Mouse (Mus musculus) liver, embryonic 15.5 days (tissue): Measurements from ENCODE around the gene Ino80b. TPM values are rescaled to one million over a fixed set of nuclear protein-coding genes. Genes with fewer than 3 reads are reported as not detected.

ENCODE experiments used
- ATAC-seq: fragments of 200-750 bp; cut with Nextera tagmentation; 2 replicates; pipeline ENCODE4 v1.8.0; 2017; ENCODE audit warnings: moderate number of reproducible peaks, mild to moderate bottlenecking, moderate library complexity; ENCODE audit not compliant: insufficient read depth
- H3K27ac ChIP-seq: fragments of 300-500 bp; sonication (generic); replicated peaks from 2 replicates; pipeline ENCODE4 v1.5.1; 2015; ENCODE audit warnings: mild to moderate bottlenecking, inconsistent platforms
- H3K27me3 ChIP-seq: fragments of 300-500 bp; sonication (generic); 2 replicates; pipeline ENCODE4 v1.6.1; 2015; ENCODE audit warnings: mild to moderate bottlenecking, inconsistent platforms
- H3K36me3 ChIP-seq: fragments of 300-500 bp; sonication (generic); replicated peaks from 2 replicates; pipeline ENCODE4 v1.6.1; 2015; ENCODE audit warnings: moderate library complexity, mild to moderate bottlenecking, inconsistent platforms
- H3K4me1 ChIP-seq: fragments of 300-500 bp; sonication (generic); replicated peaks from 2 replicates; pipeline ENCODE4 v1.6.1; 2015; ENCODE audit warnings: inconsistent platforms
- H3K4me2 ChIP-seq: fragments of 300-500 bp; sonication (generic); 2 replicates; pipeline ENCODE4 v1.6.1; 2015; ENCODE audit warnings: moderate library complexity, mild to moderate bottlenecking, inconsistent platforms
- H3K4me3 ChIP-seq: fragments of 300-500 bp; sonication (generic); replicated peaks from 2 replicates; pipeline ENCODE4 v1.5.1; 2015; ENCODE audit warnings: mild to moderate bottlenecking, inconsistent platforms
- H3K9ac ChIP-seq: fragments of 300-500 bp; sonication (generic); 2 replicates; pipeline ENCODE4 v1.6.1; 2015; ENCODE audit warnings: moderate library complexity, mild to moderate bottlenecking, inconsistent platforms
- H3K9me3 ChIP-seq: fragments of 300-500 bp; sonication (generic); replicated peaks from 2 replicates; pipeline ENCODE4 v1.6.1; 2016; ENCODE audit warnings: inconsistent platforms
- WGBS: fragments of 180-500 bp; shearing (Covaris S2); methylation state at CpG from one replicate; pipeline ENCODE4 v1.1.7; 2015; ENCODE audit warnings: mixed read lengths; ENCODE audit not compliant: insufficient replicate concordance; 5-methylcytosine and 5-hydroxymethylcytosine counted together
- polyA plus RNA-seq: library from polyadenylated mRNA; unstranded; fragments of >200 nt; fragmentation: Nextera tagmentation; extraction: Ambion mirVana; gene quantifications from 2 replicates; pipeline ENCODE4 v1.2.1, GENCODE M21; 2015

Gene Ino80b
- polyA plus RNA-seq, 1 experiment from 2014 or later = 5.3 TPM

- 75% methylated on average over 4 of the region's 4 CpGs for WGBS
- H3K9me3 ChIP-seq = no peaks in the 10 kb centered on the region
- peak overlapping the region; percentile 98 for H3K4me2 ChIP-seq
- peak overlapping the region; percentile 95; the same call in 1 of the 2 replicates for H3K27ac ChIP-seq
- H3K4me1 ChIP-seq = peaks cover 82% of the 10 kb centered on the region
- peak overlapping the region; percentile 85; the same call in 1 of the 2 replicates for H3K9ac ChIP-seq
- peak overlapping the region; percentile 89; the same call in 1 of the 2 replicates for H3K4me3 ChIP-seq
- H3K36me3 ChIP-seq = peaks cover 33% of the 10 kb centered on the region
- no peaks in the 10 kb centered on the region for H3K27me3 ChIP-seq
- no peak for ATAC-seq
Measured at GRCm38 (mm10) chr6:83117165-83117438, 8.1 kb downstream of the Ino80b start.

- no peak for ATAC-seq
- no peaks in the 10 kb centered on the region for H3K27me3 ChIP-seq
- H3K4me3 ChIP-seq = peak overlapping the region; percentile 89
- no peaks in the 10 kb centered on the region for H3K9me3 ChIP-seq
- peak overlapping the region; percentile 85 for H3K9ac ChIP-seq
- 63% methylated on average over 11 of the region's 11 CpGs for WGBS
- peak overlapping the region; percentile 95 for H3K27ac ChIP-seq
- H3K4me1 ChIP-seq = peaks cover 81% of the 10 kb centered on the region
- H3K36me3 ChIP-seq = peaks cover 33% of the 10 kb centered on the region
- peak overlapping the region; percentile 98 for H3K4me2 ChIP-seq
Measured at GRCm38 (mm10) chr6:83116373-83117164, 8.7 kb downstream of the Ino80b start.

- peak overlapping the region; percentile 98 for H3K4me2 ChIP-seq
- no peaks in the 10 kb centered on the region for H3K27me3 ChIP-seq
- under 1% methylated on average over 42 of the region's 48 CpGs for WGBS
- peak overlapping the region; percentile 95 for H3K27ac ChIP-seq
- H3K4me1 ChIP-seq = peaks cover 85% of the 10 kb centered on the region
- peak overlapping the region; percentile 89 for H3K4me3 ChIP-seq
- no peaks in the 10 kb centered on the region for H3K9me3 ChIP-seq
- H3K36me3 ChIP-seq = peaks cover 36% of the 10 kb centered on the region
- ATAC-seq = peak; percentile 55
- H3K9ac ChIP-seq = peak overlapping the region; percentile 85
Measured at GRCm38 (mm10) chr6:83115682-83116372, 9.4 kb downstream of the Ino80b start.

GRCm38 (mm10) chr6:83115011-83115671, 10.1 kb downstream of the Ino80b start, which contains the start of gene Mogs:
Gene Mogs, plus strand, starts transcription at chr6:83115496.
- H3K27ac ChIP-seq = peak within 1 kb of the TSS; percentile 95
- peak; percentile 92 for ATAC-seq
- peaks cover 42% of the 10 kb centered on the region for H3K36me3 ChIP-seq
- H3K9me3 ChIP-seq = no peaks in the 10 kb centered on the region
- H3K4me1 ChIP-seq = peaks cover 85% of the 10 kb centered on the region
- peak within 1 kb of the TSS; percentile 85 for H3K9ac ChIP-seq
- H3K4me3 ChIP-seq = peak within 1 kb of the TSS; percentile 89
- 2% methylated on average over 58 of the region's 58 CpGs for WGBS
- no peaks in the 10 kb centered on the region for H3K27me3 ChIP-seq
- peak within 1 kb of the TSS; percentile 98 for H3K4me2 ChIP-seq

GRCm38 (mm10) chr6:83111510-83112136, 13.6 kb downstream of the Ino80b start:
- WGBS = 64% methylated on average over 4 of the region's 4 CpGs
- Histone ChIP-seq H3K4me2 (no peak overlapping the region), H3K36me3 (peaks cover 19% of the 10 kb centered on the region), H3K4me3 (no peak overlapping the region), H3K4me1 (peaks cover 76% of the 10 kb centered on the region), H3K27ac (peak overlapping the region; percentile 26; the same call in 1 of the 2 replicates), H3K27me3 (no peaks in the 10 kb centered on the region), H3K9ac (no peak overlapping the region), H3K9me3 (no peaks in the 10 kb centered on the region)
- ATAC-seq = no peak

- Histone ChIP-seq H3K4me2 (peak within 1 kb of the TSS; percentile 87), H3K9ac (peak within 1 kb of the TSS; percentile 89), H3K4me1 (peaks cover 55% of the 10 kb centered on the region), H3K36me3 (peaks cover 26% of the 10 kb centered on the region), H3K4me3 (peak within 1 kb of the TSS; percentile 81), H3K9me3 (no peaks in the 10 kb centered on the region), H3K27me3 (no peaks in the 10 kb centered on the region), H3K27ac (peak within 1 kb of the TSS; percentile 91)
- peak; percentile 77 for ATAC-seq
- WGBS = under 1% methylated on average over 76 of the region's 76 CpGs
Measured at GRCm38 (mm10) chr6:83108762-83109668, 16.2 kb downstream of the Ino80b start, which contains the start of gene Mrpl53. Gene Mrpl53, plus strand, starts transcription at chr6:83109040.

- ATAC-seq = peak; percentile 29; the same call in 1 of the 2 replicates
- peaks cover 30% of the 10 kb centered on the region for H3K36me3 ChIP-seq
- WGBS = 36% methylated on average over 13 of the region's 13 CpGs
Measured at GRCm38 (mm10) chr6:83107566-83108400, 17.4 kb downstream of the Ino80b start.

GRCm38 (mm10) chr6:83104158-83104557, 21.1 kb downstream of the Ino80b start:
- no peak for ATAC-seq
- WGBS = 73% methylated on average over 4 of the region's 4 CpGs
- Histone ChIP-seq H3K27ac (no peak overlapping the region), H3K4me3 (no peak overlapping the region), H3K36me3 (peaks cover 21% of the 10 kb centered on the region; the same call in 1 of the 2 replicates), H3K27me3 (peaks cover 8% of the 10 kb centered on the region; the same call in 1 of the 2 replicates), H3K4me2 (no peak overlapping the region), H3K9me3 (no peaks in the 10 kb centered on the region), H3K9ac (no peak overlapping the region), H3K4me1 (peaks cover 48% of the 10 kb centered on the region)

More at GRCm38 (mm10) chr6:83107566-83108400, 17.4 kb downstream of the Ino80b start:
- Histone ChIP-seq H3K9me3 (no peaks in the 10 kb centered on the region), H3K27me3 (no peaks in the 10 kb centered on the region), H3K4me3 (peak overlapping the region; percentile 81), H3K9ac (peak overlapping the region; percentile 89; the same call in 1 of the 2 replicates), H3K4me1 (peaks cover 57% of the 10 kb centered on the region), H3K27ac (peak overlapping the region; percentile 91), H3K4me2 (peak overlapping the region; percentile 87)

GRCm38 (mm10) chr6:83103130-83103650, 22.0 kb downstream of the Ino80b start:
- H3K27ac ChIP-seq = peak overlapping the region; percentile 34
- H3K27me3 ChIP-seq = peaks cover 16% of the 10 kb centered on the region; the same call in 1 of the 2 replicates
- H3K9me3 ChIP-seq = no peaks in the 10 kb centered on the region
- peaks cover 21% of the 10 kb centered on the region; the same call in 1 of the 2 replicates for H3K36me3 ChIP-seq
- peaks cover 42% of the 10 kb centered on the region for H3K4me1 ChIP-seq
- 0 out of 2 replicates have a peak overlapping the region, but pooled peaks have one; percentile 78 for H3K9ac ChIP-seq
- ATAC-seq = no peak
- WGBS = 68% methylated on average over 11 of the region's 11 CpGs
- H3K4me3 ChIP-seq = peak overlapping the region; percentile 73
- peak overlapping the region; percentile 100 for H3K4me2 ChIP-seq
